Mouse (Mus musculus): ENCODE results near the gene Cstf3. TPM values are rescaled to one million over a fixed set of nuclear protein-coding genes. Genes with fewer than 3 reads are reported as not detected.

Cstf3 gene
- total RNA-seq, 1 experiment = 31.8 TPM

DNA sequence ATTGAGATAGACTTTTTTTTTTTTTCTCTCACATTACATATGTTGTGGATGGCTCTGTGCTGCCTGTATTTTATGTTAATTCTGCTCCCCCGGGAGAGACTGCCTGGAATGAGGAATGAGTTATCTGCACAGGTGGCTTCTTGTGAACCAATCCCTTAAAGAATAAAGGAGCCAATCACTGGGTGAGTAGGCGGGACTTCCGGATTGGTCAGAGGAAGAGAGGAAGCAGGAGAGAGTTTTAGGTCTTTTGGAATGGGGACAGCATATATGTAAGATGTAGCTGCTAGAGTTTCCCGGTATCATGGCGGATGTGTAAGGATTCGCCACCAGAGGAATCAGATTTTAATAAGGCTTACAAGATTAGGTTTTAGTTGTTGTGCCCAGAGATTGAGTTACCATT, 31.4 kb upstream of the Cstf3 start:
- H3K4me3 ChIP-seq (ENCODE audit: insufficient read depth in 1 of 2, low read depth in 1 of 2, low read length in 2 of 2, poor library complexity in 1 of 2, severe bottlenecking in 1 of 2) = peak overlapping the region; percentile 72 to 73
- in situ Hi-C loops (cut with MboI; ENCODE audit: low sequenced_read_pairs in 2 of 2, unreplicated experiment in 2 of 2) = no loop called here
- no peaks in the 10 kb centered on the region for H3K9me3 ChIP-seq (ENCODE audit: control insufficient read depth, insufficient read depth, low read depth, low read length)
- peak; percentile 62 for DNase-seq (ENCODE audit: low read depth, low spot score)
- peaks cover 14% of the 10 kb centered on the region for H3K36me3 ChIP-seq (ENCODE audit: control insufficient read depth, insufficient read depth, low read length, poor library complexity, severe bottlenecking)
- peak overlapping the region; percentile 83 for H3K9ac ChIP-seq (ENCODE audit: insufficient read depth, low read depth, low read length, poor library complexity, severe bottlenecking)
- H3K27ac ChIP-seq (ENCODE audit: insufficient read depth, low read depth, low read length, poor library complexity, severe bottlenecking) = peak overlapping the region; percentile 32; the same call in 1 of the 2 replicates
- H3K4me1 ChIP-seq (ENCODE audit: control insufficient read depth in 2 of 2, insufficient read depth in 2 of 2, low read length in 2 of 2, poor library complexity in 1 of 2) = peaks cover 4 to 6% of the 10 kb centered on the region in 2 experiments; a peak in 2 of 4 replicates
- no peak for TF ChIP-seq ZNF384 (IDR thresholded peaks at IDR 0.05; ENCODE audit: low read depth, low read length)
- TF ChIP-seq CHD2 (IDR thresholded peaks at IDR 0.05; ENCODE audit: low read depth, low read length) = no peak
- TF ChIP-seq HCFC1 (IDR thresholded peaks at IDR 0.05; ENCODE audit: borderline replicate concordance, insufficient read depth, low read length) = no peak
- TF ChIP-seq MAFK (IDR thresholded peaks at IDR 0.05; ENCODE audit: insufficient read depth, low read depth, low read length) = no peak
- no peak for TF ChIP-seq ZC3H11A (IDR thresholded peaks at IDR 0.05; ENCODE audit: borderline replicate concordance, low read depth, low read length)

- in situ Hi-C loops (cut with MboI; ENCODE audit: low sequenced_read_pairs in 2 of 2, unreplicated experiment in 2 of 2) = no loop called here
- no peak overlapping the region; the same call in 1 of the 2 replicates for H3K27ac ChIP-seq (ENCODE audit: insufficient read depth, low read depth, low read length, poor library complexity, severe bottlenecking)
Measured at GRCm38 (mm10) chr2:104559591-104560380, 30.5 kb upstream of the Cstf3 start.

DNA sequence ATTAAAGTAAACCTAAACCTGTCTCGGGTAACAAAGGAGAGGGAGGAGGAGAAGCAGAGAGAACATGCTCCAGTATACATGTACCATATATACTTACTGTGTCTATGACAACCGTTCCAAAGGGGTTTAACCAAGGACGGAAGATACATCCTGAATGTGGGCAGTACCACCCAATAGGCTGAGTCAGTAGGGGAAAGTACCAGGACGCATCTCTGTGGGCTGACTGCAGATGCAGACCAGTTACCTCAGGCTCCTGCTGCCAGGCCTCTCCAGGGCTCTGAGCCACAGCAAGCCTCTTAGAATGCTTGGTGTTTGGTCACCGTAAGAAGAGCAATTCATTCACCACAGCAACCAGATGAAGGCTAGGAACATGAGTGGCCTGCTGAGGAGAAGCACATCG, 28.9 kb upstream of the Cstf3 start:
- Histone ChIP-seq H3K27ac (ENCODE audit: insufficient read depth, low read depth, low read length, poor library complexity, severe bottlenecking) (no peak overlapping the region), H3K4me3 (ENCODE audit: insufficient read depth in 1 of 2, low read depth in 1 of 2, low read length in 2 of 2, poor library complexity in 1 of 2, severe bottlenecking in 1 of 2) (peak overlapping the region in 1 of 2 experiments; percentile 33; a peak in 1 of 4 replicates), H3K9me3 (ENCODE audit: control insufficient read depth, insufficient read depth, low read depth, low read length) (no peaks in the 10 kb centered on the region), H3K9ac (ENCODE audit: insufficient read depth, low read depth, low read length, poor library complexity, severe bottlenecking) (peak overlapping the region; percentile 66), H3K4me1 (ENCODE audit: control insufficient read depth in 2 of 2, insufficient read depth in 2 of 2, low read length in 2 of 2, poor library complexity in 1 of 2) (peaks cover 7% of the 10 kb centered on the region in 2 experiments; a peak in 2 of 4 replicates), H3K36me3 (ENCODE audit: control insufficient read depth, insufficient read depth, low read length, poor library complexity, severe bottlenecking) (peaks cover 24% of the 10 kb centered on the region)
- no peak for DNase-seq (ENCODE audit: low read depth, low spot score)
- in situ Hi-C loops (cut with MboI; ENCODE audit: low sequenced_read_pairs in 2 of 2, unreplicated experiment in 2 of 2) = no loop called here
- TF ChIP-seq ZC3H11A (IDR thresholded peaks at IDR 0.05; ENCODE audit: borderline replicate concordance, low read depth, low read length) (no peak), ZNF384 (IDR thresholded peaks at IDR 0.05; ENCODE audit: low read depth, low read length) (no peak), HCFC1 (IDR thresholded peaks at IDR 0.05; ENCODE audit: borderline replicate concordance, insufficient read depth, low read length) (no peak), MAFK (IDR thresholded peaks at IDR 0.05; ENCODE audit: insufficient read depth, low read depth, low read length) (no peak), CHD2 (IDR thresholded peaks at IDR 0.05; ENCODE audit: low read depth, low read length) (no peak)

More at GRCm38 (mm10) chr2:104559591-104560380, 30.5 kb upstream of the Cstf3 start:
- H3K9me3 ChIP-seq (ENCODE audit: control insufficient read depth, insufficient read depth, low read depth, low read length) = no peaks in the 10 kb centered on the region
- no peak for TF ChIP-seq ZC3H11A (IDR thresholded peaks at IDR 0.05; ENCODE audit: borderline replicate concordance, low read depth, low read length)
- no peak for TF ChIP-seq HCFC1 (IDR thresholded peaks at IDR 0.05; ENCODE audit: borderline replicate concordance, insufficient read depth, low read length)
- TF ChIP-seq ZNF384 (IDR thresholded peaks at IDR 0.05; ENCODE audit: low read depth, low read length) = no peak
- TF ChIP-seq MAFK (IDR thresholded peaks at IDR 0.05; ENCODE audit: insufficient read depth, low read depth, low read length) = no peak
- no peak for TF ChIP-seq CHD2 (IDR thresholded peaks at IDR 0.05; ENCODE audit: low read depth, low read length)
- H3K36me3 ChIP-seq (ENCODE audit: control insufficient read depth, insufficient read depth, low read length, poor library complexity, severe bottlenecking) = peaks cover 19% of the 10 kb centered on the region
- DNase-seq (ENCODE audit: low read depth, low spot score) = no peak
- peak overlapping the region; percentile 72 to 73 for H3K4me3 ChIP-seq (ENCODE audit: insufficient read depth in 1 of 2, low read depth in 1 of 2, low read length in 2 of 2, poor library complexity in 1 of 2, severe bottlenecking in 1 of 2)
- H3K9ac ChIP-seq (ENCODE audit: insufficient read depth, low read depth, low read length, poor library complexity, severe bottlenecking) = peak overlapping the region; percentile 83
- peaks cover 7% of the 10 kb centered on the region in 2 experiments; a peak in 2 of 4 replicates for H3K4me1 ChIP-seq (ENCODE audit: control insufficient read depth in 2 of 2, insufficient read depth in 2 of 2, low read length in 2 of 2, poor library complexity in 1 of 2)

DNA sequence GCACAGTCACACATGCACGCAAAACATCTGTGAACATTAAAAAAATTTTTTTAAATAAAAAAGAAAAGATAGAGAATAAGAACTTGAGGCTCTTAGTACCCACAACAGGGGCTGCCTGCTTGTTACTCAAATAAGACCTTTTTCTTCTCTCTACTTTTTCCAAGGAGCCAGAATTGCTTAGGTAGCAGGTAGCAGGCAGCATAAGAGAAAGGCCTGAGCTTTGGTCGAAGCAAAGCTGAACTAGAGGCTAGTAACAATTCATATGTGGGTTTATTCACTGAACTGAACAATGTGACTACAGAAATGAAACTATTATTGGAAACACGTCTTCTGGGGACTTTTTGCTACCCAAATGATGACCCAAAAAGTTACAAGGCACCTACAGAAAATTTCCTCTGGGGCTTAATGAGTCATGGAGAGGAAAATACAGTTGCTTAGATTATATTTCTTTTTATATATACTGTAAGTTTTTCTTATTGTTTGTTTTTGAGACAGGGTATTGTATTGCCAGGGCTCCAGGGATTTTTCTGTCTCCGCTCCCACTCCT, 28.3 kb upstream of the Cstf3 start:
- peaks cover 7% of the 10 kb centered on the region in 2 experiments; a peak in 2 of 4 replicates for H3K4me1 ChIP-seq (ENCODE audit: control insufficient read depth in 2 of 2, insufficient read depth in 2 of 2, low read length in 2 of 2, poor library complexity in 1 of 2)
- peaks cover 25% of the 10 kb centered on the region for H3K36me3 ChIP-seq (ENCODE audit: control insufficient read depth, insufficient read depth, low read length, poor library complexity, severe bottlenecking)
- H3K9me3 ChIP-seq (ENCODE audit: control insufficient read depth, insufficient read depth, low read depth, low read length) = no peaks in the 10 kb centered on the region
- H3K27ac ChIP-seq (ENCODE audit: insufficient read depth, low read depth, low read length, poor library complexity, severe bottlenecking) = no peak overlapping the region
- no peak overlapping the region for H3K4me3 ChIP-seq (ENCODE audit: insufficient read depth in 1 of 2, low read depth in 1 of 2, low read length in 2 of 2, poor library complexity in 1 of 2, severe bottlenecking in 1 of 2)
- no peak for DNase-seq (ENCODE audit: low read depth, low spot score)
- no peak for TF ChIP-seq MAFK (IDR thresholded peaks at IDR 0.05; ENCODE audit: insufficient read depth, low read depth, low read length)
- TF ChIP-seq HCFC1 (IDR thresholded peaks at IDR 0.05; ENCODE audit: borderline replicate concordance, insufficient read depth, low read length) = no peak
- no peak for TF ChIP-seq ZC3H11A (IDR thresholded peaks at IDR 0.05; ENCODE audit: borderline replicate concordance, low read depth, low read length)
- TF ChIP-seq CHD2 (IDR thresholded peaks at IDR 0.05; ENCODE audit: low read depth, low read length) = no peak
- TF ChIP-seq ZNF384 (IDR thresholded peaks at IDR 0.05; ENCODE audit: low read depth, low read length) = no peak
- in situ Hi-C loops (cut with MboI; ENCODE audit: low sequenced_read_pairs in 2 of 2, unreplicated experiment in 2 of 2) = no loop called here
- peak overlapping the region; percentile 66; the same call in 1 of the 2 replicates for H3K9ac ChIP-seq (ENCODE audit: insufficient read depth, low read depth, low read length, poor library complexity, severe bottlenecking)

All from ES-E14 (cell line).